Mouse (Mus musculus) adrenal gland, adult 18-20 months (tissue): ENCODE results near the gene D330020A13Rik. TPM values are rescaled to one million over a fixed set of nuclear protein-coding genes. Genes with fewer than 3 reads are reported as not detected.
A peak's percentile ranks its signal among the peaks of the same experiment; 100 is the strongest.
"Not testable (repeated sequence)": the region's sequence is repeated elsewhere in the genome, so short reads cannot be mapped to it uniquely, and the experiment has no call there.

Experiments
- DNase-seq, 2 experiments: peaks; one replicate each; pipeline ENCODE4 v3.0.0; 2021 to 2022; ENCODE audit warnings: low spot score in 2 of 2
- total RNA-seq, 2 experiments: library from RNA; stranded (reverse); gene quantifications; 1 replicate in 1 of 2; 2 replicates in 1 of 2; pipeline ENCODE4 v1.2.3; 2021

D330020A13Rik gene
- total RNA-seq, 2 experiments from 2014 or later: 0.40 TPM; not detected in 1

DNA sequence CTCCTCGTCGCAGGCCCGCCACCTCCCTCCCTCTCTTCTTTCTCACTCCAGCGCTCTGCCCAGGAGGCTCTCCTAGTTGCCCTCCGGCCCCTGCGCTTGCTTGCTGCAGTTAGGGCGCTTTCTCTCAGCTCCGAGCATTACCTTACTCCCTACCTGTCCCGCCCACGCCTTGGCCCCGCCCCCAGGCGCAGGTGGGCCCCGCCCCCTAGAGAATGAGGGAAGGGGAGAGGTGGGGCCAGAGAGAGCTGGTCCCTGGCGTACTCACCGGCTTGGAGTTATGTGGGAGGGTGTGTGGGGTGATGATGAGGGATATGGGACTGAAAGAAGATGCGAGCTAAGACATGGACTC lies 595 bp downstream of the D330020A13Rik start:
- DNase-seq: peak; percentile 43 to 48

DNA sequence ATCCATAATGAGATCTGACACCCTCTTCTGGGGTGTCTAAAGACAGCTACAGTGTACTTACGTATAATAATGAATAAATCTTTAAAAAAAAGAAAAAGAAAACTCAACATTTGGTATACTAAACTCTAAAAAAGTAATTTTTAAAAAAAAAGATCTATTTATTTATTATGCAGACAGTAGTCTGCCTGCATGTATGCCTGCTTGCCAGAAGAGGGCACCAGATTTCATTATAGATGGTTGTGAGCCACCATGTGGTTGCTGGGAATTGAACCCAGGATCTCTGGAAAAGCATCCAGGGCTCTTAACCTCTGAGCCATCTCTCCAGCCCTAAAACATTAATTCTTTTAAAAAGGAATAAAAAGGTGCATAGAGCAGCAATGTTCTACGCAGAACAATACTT lies 2.4 kb downstream of the D330020A13Rik start:
- not testable (repeated sequence) for DNase-seq

DNA sequence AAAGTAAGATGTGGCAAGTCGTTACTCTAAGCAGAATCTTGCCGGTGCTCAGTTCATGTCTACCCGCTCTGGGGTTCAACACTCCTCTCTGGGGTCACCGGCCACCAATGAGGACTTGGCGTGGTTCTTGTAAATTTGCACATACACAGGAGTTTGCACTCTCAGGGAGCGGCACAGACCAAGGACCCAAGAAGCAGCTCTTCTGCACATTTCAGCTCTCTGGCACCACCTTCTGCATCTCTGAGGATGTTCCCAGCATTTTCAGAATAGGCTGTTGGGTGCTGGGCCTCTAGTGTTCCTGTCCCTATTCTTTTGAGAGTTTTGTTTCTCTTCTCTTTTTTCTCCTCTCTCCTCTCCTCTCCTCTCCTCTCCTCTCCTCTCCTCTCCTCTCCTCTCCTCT lies 7.0 kb downstream of the D330020A13Rik start:
- DNase-seq: no peak

DNA sequence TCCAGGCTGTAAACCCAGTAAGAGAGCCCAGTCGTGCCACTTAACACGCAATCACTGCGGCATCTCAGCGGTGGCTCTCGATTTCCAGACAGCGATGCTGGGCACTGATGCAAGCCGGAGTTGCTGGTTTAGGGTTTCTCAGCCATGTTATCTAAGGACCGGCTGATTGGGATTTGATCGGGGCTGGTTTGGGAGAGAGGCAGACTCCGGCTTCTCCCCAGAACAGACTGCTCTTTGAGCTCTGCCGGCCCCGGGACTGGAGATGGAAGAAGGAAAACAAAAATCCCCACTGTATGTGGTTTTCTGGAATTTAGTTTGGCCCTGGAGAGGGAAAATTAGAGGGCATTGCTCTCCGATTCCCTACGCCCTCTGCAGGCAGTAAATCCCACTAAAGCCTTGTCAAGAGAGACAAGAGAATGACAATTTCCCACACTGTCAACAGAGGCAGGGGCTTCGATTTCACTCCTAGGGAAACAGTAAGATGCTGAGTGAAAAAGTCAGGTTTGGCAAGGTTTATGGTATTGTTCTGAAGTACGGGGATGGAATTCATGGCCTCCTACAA lies 8.7 kb downstream of the D330020A13Rik start:
- DNase-seq: no peak

DNA sequence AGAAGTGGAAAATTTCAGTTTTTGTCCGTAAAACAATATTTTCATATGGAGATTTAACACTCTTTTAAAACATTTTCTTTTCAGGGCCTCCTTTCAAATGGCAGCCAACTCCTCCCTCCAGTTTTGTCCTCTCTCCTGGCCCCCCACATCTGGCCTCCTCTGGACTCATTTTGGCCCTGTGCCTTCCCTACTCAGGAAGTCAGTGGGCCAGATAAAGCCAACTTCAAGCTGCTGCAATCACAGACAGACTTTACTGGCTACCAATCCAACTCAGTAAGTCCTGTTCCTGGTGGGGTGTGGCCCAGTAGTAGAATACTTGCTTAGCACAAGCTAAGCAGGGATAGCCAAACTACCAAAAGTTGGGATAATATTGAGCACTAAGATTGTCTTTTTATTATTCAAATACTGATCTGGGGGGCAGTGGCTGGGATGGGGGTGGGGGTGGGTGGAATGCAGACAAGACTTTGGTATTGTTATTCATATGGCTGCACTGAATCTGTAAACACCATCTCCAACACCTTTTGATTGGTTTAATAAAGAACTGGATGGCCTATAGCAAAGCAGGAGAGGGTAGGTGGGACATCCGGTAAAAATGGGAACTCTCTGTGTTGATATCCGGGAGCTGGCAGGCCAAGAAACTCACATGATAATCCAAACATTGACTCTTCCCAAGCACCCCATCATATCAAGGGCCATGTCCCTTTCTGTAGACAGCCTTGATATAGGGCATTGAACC lies 12.9 kb downstream of the D330020A13Rik start:
- DNase-seq: no peak

DNA sequence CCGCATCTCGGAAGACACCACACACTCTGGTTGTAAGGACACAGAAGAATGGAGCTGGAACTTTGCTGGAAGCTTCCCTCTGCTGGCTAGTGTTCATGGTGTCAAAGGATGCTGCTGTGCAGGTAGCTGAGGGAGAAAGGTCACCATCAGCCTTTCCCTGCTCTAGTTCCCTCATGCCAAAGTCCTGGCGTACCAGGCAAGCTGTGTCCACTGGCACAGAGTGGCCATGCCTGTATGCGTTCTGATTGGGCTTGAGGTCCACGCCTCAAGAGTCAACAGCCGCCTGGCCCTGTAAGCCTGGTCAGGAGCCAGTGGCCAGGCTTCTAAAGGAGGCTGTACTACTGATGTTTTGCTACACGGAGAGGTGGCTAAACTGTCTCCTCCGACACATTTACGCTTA lies 15.2 kb downstream of the D330020A13Rik start:
- no peak for DNase-seq

DNA sequence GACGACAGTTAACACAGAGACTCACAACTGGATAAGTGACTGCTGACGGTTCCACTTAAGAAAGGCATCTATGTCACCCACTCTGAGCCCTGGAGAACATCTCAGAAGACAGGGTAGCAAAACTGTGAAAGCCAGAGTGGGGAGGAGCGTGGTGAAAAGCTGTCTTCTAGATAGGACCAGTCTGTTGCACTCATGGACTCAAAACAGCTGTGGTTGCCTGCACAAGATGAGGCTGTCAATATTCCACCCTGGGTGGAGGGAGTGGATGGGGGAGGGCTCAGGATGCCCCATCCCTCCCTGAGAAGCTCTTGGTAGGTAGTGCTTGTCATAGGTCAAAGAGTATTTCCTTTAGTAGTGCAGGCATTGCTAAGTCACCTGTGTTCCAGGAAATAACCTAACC lies 15.6 kb downstream of the D330020A13Rik start:
- no peak for DNase-seq

DNA sequence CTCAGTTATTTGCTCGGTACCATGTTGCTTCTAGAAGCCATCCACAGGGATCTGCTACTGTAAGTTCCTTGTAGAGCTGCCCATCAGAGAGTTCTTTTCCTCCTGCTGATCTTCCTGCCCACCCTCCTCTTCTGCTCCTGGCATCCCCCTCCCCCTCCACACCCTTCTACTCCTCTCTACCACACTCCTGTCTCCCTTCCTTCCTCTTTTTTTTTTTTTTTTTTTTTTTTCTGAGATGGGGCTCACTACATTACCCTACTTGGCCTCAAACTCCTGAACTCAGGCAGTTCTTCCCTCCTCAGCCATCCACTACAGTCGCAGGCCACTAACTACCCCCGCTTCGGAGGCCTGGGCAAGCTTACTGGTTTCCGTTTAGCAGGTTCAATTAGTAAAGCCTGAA lies 18.3 kb downstream of the D330020A13Rik start:
- no peak for DNase-seq

DNA sequence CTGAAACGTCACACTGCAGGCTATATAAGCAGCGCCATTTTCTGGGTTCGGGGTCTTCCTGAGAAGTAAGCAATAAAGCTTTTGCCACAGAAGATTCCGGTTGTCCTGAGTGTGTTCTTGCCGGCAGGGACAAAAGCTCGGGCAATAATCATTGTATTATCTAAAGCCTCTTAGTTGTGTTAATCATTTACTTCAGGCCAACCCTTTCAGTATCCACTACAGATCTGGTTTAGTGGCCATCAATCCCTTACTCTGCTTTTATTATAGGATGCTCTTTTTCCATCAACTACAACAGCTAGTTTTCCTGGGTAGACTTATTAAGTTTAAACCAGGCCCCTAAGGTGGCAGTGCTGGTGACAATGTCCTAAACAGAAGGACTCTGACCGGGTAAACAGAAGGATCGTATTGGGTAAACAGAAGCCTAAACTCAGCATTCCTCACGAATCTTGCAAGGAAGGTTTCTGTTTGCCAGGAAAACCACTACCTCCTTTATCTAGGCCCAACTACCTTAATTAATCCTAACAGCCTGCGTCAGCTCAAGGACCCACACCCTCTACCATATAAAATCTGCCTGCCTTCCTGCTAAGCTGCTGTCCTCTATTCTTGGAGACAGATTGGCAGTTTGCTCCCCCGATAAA lies 24.3 kb downstream of the D330020A13Rik start:
- DNase-seq: no peak

DNA sequence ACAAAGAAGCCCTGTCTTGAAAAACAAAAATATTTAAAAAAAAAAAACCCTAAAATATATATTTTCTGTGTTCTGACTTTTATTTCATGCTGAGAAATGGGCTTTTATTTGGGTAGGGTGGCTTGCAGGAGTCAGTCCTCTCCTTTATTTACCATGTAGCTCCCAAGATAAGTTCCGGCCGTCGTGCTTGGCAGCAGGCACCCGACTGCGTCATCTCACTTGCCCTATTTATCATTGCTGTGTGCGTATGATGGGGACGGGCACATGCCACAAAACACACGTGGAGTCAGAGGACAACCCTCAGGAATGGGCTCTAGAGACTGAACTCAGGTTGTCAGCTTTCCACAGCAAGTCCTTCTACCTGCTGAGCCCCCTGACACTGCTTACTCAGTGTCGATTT lies 25.0 kb downstream of the D330020A13Rik start:
- no peak for DNase-seq

DNA sequence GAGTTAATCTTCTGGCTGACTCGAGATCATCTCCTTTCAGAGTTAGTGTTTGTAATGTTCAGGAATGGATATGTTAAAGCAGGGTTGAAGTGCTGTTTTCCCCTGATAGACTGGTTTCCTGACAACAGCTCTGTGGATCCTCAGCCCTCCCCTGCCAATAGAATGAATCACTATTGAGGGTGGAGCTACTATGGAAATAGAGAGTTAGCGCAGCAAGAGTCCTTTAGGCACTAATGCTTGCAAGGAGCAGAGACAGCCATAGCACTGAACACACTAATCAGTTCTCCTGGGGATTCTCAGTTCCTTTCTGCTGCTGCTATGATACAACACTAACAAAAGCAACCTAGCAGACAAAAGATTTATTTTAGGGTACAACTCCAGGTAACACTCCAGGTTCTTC lies 26.2 kb downstream of the D330020A13Rik start:
- no peak for DNase-seq

DNA sequence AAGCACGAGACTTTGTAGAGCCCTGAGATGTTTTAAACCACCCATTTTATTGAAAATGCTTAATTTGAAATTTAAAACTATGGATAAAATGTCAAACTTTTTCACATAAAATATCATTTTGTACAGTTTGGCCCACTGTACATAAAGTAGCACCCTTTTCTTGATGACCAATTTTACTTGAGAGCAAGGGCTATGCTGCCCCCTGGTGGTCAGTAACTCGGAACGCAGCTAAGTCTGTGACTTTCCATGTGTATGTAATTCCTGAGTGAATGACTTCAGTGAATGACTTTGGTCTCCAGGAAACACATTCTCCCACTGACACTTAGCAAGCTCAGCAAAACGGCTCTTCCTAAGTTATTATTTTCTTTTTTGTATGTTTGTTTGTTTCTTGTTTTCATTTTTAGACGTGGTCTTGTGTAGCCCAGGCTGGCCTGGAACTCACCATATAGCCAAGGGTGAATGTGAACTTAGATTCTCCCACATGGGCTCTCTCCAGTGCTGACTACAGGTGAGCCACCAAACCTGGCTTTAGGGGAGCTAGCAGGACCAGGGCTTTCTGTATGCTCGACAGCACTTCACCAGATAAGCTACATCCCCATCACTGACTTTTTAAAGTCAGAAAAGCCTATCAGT lies 30.2 kb downstream of the D330020A13Rik start:
- DNase-seq: peak; percentile 59 to 67

DNA sequence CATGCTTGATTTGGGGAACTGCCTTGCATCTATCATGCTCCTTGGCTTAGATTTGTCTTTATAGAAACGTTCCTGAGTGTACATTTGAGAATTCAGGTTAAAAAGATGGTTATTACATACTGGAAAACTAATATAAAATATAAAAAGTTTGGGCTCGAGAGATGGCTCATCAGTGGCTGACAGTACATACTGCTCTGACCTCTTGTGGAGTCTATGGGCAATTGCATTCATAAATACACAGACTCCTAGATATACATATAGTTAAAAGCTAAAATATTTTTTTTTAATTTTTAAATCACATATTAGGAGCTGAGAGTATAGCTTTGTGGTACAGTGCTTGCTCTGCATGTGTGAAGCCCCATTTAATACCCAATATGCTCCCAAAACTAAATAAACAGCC lies 38.2 kb downstream of the D330020A13Rik start:
- no peak for DNase-seq

DNA sequence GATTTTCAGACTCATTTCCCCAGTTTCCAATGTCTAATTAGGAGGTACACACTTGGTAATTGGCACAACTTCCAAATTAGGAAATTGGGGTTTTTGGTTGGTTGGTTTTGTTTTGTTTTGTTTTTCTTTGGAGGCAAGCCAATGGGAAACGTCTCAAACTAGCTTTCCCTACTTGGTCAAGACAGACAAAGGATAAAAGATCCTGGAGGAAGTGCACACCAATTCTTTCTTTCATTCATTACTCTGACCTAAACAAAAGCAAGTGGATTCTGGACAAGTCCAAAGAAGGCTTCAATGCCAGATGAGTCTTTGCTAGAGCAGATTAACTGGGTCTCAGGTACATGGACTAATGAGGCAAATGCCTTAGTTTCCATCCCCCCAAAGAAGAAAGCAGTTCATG lies 49.8 kb downstream of the D330020A13Rik start:
- no peak for DNase-seq

Other genes starting within 250 kb of the D330020A13Rik start
- not detected for gene Ninj2, start 201.0 kb upstream of the D330020A13Rik start, total RNA-seq
- gene B4galnt3, start 195 bp downstream of the D330020A13Rik start, total RNA-seq: 1 to 10 TPM; 5.6 to 6.6 TPM
- gene Kdm5a, start 69.8 kb downstream of the D330020A13Rik start, total RNA-seq: 10 to 100 TPM; 39.0 to 48.5 TPM
- gene Ccdc77, start 70.0 kb downstream of the D330020A13Rik start, total RNA-seq: 1 to 10 TPM; 5.3 to 6.1 TPM
- 10 to 100 TPM in 1 of 2 experiments, 1 to 10 TPM in 1; 8.5 to 10.3 TPM for gene Il17ra, start 168.9 kb downstream of the D330020A13Rik start, total RNA-seq
- gene Tmem121b, start 199.4 kb downstream of the D330020A13Rik start, total RNA-seq: under 1 TPM in 1 of 2 experiments, not detected in 1; 0.10 TPM
- 10 to 100 TPM; 24.3 to 33.6 TPM for gene Hdhd5, start 237.0 kb downstream of the D330020A13Rik start, total RNA-seq